ENCODE assay signal across 1 mouse cellular context in the genomic region with DNA sequence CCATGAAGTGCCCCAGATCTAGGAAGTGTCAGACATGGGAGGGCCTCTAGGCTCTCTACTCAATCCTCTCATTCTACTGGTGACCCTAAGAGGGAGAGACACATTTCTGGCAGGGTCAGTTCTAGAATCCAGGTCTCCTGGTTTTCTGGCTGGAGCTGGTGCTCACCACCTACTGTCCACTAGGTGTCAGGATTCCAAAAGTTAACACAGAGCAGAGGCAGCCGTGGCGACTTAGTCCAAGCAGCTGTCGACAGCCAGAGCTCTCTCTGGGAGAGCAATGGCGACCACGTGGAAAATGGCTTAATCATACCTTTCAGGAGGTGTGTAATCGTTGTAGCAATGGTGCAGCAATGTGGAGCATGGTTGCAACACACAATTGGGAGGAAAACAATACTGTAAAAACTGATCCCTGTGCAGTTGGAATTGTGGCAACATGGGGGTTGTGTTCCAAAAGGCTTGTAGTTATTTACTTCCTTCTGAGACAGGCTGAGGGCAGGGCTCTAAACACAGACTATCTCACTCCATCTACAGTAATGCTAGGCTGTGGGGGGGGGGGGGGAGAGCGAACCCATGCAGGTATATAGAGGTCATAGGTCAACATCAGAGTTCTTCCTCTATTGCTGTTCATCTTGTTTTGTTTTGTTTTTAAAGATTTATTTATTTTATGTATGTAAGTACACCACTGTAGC.
TF ChIP-seq lines count a peak whose summit lies in the region.

No protein-coding gene starts in this region.

TF ChIP-seq in ES-E14, 5 proteins besides CTCF, POLR2A, EP300 and RAD21:
- TF ChIP-seq MAFK (IDR thresholded peaks at IDR 0.05; ENCODE audit: insufficient read depth, low read depth, low read length), result no peak
- TF ChIP-seq ZC3H11A (IDR thresholded peaks at IDR 0.05; ENCODE audit: borderline replicate concordance, low read depth, low read length), result peak; percentile 89; the same call in 1 of the 2 replicates
